Mouse (Mus musculus) neural tube, embryonic 12.5 days (tissue): ENCODE results near the gene Inip. TPM values are rescaled to one million over a fixed set of nuclear protein-coding genes. Genes with fewer than 3 reads are reported as not detected.
A peak's percentile ranks its signal among the peaks of the same experiment; 100 is the strongest.

Experiments used
- ATAC-seq: fragments of 200-750 bp; cut with Nextera tagmentation; 2 replicates; pipeline ENCODE4 v1.8.0; 2017; ENCODE audit warnings: low read depth, mild to moderate bottlenecking, moderate TSS enrichment, moderate library complexity; ENCODE audit not compliant: low FRiP score
- H3K27ac ChIP-seq: fragments of 300-500 bp; sonication (generic); 2 replicates; pipeline ENCODE4 v1.5.1; 2016
- H3K27me3 ChIP-seq: fragments of 300-500 bp; sonication (generic); replicated peaks from 2 replicates; pipeline ENCODE4 v1.6.1; 2016; ENCODE audit warnings: mild to moderate bottlenecking
- H3K36me3 ChIP-seq: fragments of 300-500 bp; sonication (generic); 2 replicates; pipeline ENCODE4 v1.6.1; 2016; ENCODE audit warnings: mild to moderate bottlenecking
- H3K4me1 ChIP-seq: fragments of 300-500 bp; sonication (generic); 2 replicates; pipeline ENCODE4 v1.6.1; 2016
- H3K4me2 ChIP-seq: fragments of 300-500 bp; sonication (generic); replicated peaks from 2 replicates; pipeline ENCODE4 v1.6.1; 2016; ENCODE audit warnings: mild to moderate bottlenecking
- H3K4me3 ChIP-seq: fragments of 300-500 bp; sonication (generic); 2 replicates; pipeline ENCODE4 v1.5.1; 2016
- H3K9ac ChIP-seq: fragments of 300-500 bp; sonication (generic); 2 replicates; pipeline ENCODE4 v1.6.1; 2016; ENCODE audit warnings: mild to moderate bottlenecking
- H3K9me3 ChIP-seq: fragments of 300-500 bp; sonication (generic); 2 replicates; pipeline ENCODE4 v1.6.1; 2016; ENCODE audit warnings: mild to moderate bottlenecking
- WGBS: fragments of 180-500 bp; shearing (Covaris S2); methylation state at CpG from one replicate; pipeline ENCODE4 v1.1.7; 2016; 5-methylcytosine and 5-hydroxymethylcytosine counted together
- polyA plus RNA-seq: library from polyadenylated mRNA; unstranded; fragments of >200 nt; fragmentation: Nextera tagmentation; extraction: Ambion mirVana; gene quantifications from 2 replicates; pipeline ENCODE4 v1.2.1, GENCODE M21; 2016

Inip gene
- polyA plus RNA-seq, 1 experiment from 2014 or later: 87.2 TPM

- 56% methylated on average over 10 of the region's 10 CpGs for WGBS
- Histone ChIP-seq H3K9ac (no peak overlapping the region), H3K4me2 (no peak overlapping the region), H3K4me3 (no peak overlapping the region), H3K4me1 (peaks cover 9% of the 10 kb centered on the region), H3K27me3 (no peaks in the 10 kb centered on the region), H3K27ac (no peak overlapping the region), H3K9me3 (no peaks in the 10 kb centered on the region), H3K36me3 (no peaks in the 10 kb centered on the region; the same call in 1 of the 2 replicates)
- ATAC-seq: no peak
Observed at GRCm38 (mm10) chr4:59760636-59761364, 40.6 kb downstream of the Inip start.

DNA sequence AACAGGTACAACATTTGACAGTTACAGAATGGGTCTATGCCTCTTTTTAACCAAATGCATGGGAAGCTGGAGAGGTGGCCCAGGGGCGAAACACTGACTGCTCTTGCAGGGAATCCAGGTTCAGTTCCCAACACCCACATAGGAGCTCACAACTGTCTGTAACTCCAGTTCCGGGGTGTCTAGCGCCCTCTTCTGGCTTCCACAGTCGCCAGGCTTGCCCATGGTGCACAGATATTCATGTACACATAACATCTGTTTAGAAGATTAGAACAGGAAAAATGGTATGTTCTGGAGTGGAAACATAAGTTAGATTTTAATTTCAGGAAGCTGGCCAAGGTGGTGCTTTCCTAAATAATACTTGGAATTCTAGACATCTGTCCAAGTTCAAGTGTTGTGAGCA is 41.4 kb downstream of the Inip start:
- no peak overlapping the region for H3K9ac ChIP-seq
- no peak overlapping the region for H3K27ac ChIP-seq
- no peak overlapping the region for H3K4me3 ChIP-seq
- no peaks in the 10 kb centered on the region; the same call in 1 of the 2 replicates for H3K36me3 ChIP-seq
- no peaks in the 10 kb centered on the region for H3K9me3 ChIP-seq
- no peaks in the 10 kb centered on the region for H3K27me3 ChIP-seq
- ATAC-seq: no peak
- peaks cover 1% of the 10 kb centered on the region; the same call in 1 of the 2 replicates for H3K4me1 ChIP-seq
- no peak overlapping the region for H3K4me2 ChIP-seq
- WGBS: 75% methylated on average over 4 of the region's 4 CpGs

DNA sequence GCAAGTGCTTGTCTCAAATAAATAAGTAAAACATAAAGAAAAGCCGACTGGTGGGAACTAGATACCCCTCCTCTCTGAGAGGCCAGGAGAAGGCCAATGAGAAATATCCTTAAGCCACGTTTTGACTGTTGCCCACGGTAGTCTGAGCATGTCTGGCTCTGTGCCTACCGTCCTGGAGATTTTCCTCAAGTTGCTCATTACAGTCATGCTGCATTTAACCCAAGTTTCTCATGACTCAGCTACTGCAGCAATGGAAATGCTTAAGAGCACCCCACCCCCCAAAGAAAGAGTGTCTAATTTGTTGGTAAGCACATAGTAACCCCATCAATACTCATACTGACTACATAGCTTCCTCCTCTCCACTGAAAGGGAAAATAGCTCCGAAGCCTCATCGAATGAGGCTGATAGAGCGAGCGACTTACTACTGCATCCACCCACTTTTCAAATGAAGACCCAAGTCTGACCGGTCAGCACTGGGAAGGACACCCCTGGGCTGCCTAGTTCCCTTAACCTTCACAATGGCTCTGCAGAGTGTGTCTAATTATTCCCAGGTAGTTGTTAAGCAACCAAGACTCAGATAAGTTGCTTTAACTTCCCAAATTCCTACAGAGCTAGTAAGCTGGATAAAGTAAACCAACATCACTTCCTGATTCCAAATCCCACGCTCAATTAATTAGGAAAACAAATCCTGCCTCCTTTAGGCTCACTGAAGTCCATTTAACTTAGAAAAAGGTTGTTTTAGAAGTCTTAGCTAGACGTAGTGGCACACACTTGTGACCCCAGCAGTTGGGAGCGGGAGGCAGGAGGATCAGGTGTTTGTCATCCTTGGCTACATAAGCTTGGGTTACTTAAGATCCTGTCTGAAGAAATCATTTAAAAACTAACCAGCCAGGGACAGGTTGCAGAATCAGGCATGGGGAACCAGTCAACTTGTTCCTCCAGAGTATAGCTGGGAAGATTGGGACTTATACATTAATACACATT is 43.6 kb downstream of the Inip start:
- H3K36me3 ChIP-seq: peaks cover under 1% of the 10 kb centered on the region
- WGBS: 80% methylated on average over 12 of the region's 12 CpGs
- no peak overlapping the region for H3K9ac ChIP-seq
- H3K4me1 ChIP-seq: no peaks in the 10 kb centered on the region
- ATAC-seq: no peak
- no peak overlapping the region for H3K4me3 ChIP-seq
- H3K27me3 ChIP-seq: no peaks in the 10 kb centered on the region
- no peak overlapping the region for H3K27ac ChIP-seq
- H3K4me2 ChIP-seq: no peak overlapping the region
- H3K9me3 ChIP-seq: no peaks in the 10 kb centered on the region

DNA sequence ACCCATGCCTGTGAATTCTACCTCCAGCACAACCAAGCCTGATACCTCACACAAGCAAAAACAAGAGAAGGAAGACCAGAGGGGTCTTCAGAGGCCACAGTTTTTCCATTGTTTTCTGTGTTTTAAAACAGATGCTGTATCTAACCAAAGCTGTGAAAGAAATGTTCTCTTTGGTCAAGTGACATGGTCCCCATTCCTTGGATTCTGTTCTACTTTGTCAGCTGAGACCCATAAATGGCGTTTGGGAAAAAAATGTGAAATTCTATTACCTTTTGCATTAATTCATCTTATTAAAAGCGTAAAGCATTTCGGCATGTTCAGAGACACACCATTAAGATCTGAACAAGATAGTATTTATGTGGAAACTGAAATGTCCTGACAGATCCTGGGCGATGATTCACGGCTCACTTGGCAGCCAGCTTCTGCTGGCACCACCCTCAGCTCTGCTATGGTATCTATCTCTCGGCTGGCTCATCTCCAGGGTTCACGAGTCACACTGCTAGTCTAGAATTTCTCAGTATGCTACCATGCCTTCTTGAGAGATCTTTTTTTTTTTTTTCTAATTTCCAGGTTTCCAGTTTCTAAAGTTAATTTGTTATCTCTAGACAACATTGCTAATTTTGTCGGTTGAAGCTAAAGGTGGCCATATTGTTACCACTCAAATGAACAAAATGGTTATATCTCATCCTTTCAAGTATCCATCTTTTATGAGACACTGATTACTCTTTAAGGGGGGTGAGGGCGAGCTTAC is 44.9 kb downstream of the Inip start:
- Histone ChIP-seq H3K4me2 (no peak overlapping the region), H3K27me3 (no peaks in the 10 kb centered on the region), H3K4me1 (no peaks in the 10 kb centered on the region), H3K9me3 (no peaks in the 10 kb centered on the region), H3K36me3 (peaks cover 12% of the 10 kb centered on the region), H3K9ac (no peak overlapping the region), H3K4me3 (no peak overlapping the region), H3K27ac (no peak overlapping the region)
- WGBS: 84% methylated on average over 9 of the region's 9 CpGs
- ATAC-seq: no peak

DNA sequence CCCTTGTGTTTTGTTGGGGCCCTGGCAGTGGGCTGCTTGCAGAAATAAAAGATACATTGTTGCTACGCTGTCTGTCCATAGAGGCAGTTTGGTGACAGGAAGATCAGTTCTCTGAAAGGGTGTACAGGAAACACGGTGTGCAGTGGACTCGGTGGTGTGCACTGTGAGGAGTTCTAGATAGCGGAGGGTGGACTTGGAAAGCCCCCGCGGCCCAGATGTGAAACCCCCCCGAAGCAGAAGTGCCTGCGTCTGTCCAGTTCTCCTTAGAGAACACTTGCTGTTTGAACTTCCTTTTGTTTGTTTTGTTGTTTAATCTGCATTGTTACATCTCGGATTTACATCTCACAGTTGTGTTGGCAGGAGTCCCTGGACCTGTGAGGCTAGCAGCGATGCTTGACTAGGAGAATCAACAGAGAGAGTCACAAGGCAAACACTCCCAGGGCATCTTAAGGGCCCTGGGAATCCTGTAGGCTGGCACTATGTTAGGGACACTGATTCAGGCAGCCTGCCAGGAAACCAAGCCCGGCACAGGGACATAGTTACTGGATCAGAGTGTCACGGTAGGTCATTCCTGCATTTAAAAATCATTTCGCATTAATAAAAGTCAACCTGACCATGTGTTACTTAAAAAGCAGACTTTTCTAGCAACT is 47.8 kb downstream of the Inip start:
- WGBS: 82% methylated on average over 13 of the region's 13 CpGs
- ATAC-seq: no peak
- no peak overlapping the region for H3K4me3 ChIP-seq

GRCm38 (mm10) chr4:59739882-59740281 is 61.5 kb downstream of the Inip start:
- no peaks in the 10 kb centered on the region for H3K27me3 ChIP-seq
- WGBS: 85% methylated on average over 2 of the region's 2 CpGs
- H3K4me3 ChIP-seq: no peak overlapping the region
- H3K4me2 ChIP-seq: no peak overlapping the region
- no peaks in the 10 kb centered on the region for H3K4me1 ChIP-seq
- no peaks in the 10 kb centered on the region for H3K9me3 ChIP-seq
- H3K9ac ChIP-seq: no peak overlapping the region
- ATAC-seq: no peak
- H3K36me3 ChIP-seq: peaks cover 8% of the 10 kb centered on the region; the same call in 1 of the 2 replicates
- H3K27ac ChIP-seq: no peak overlapping the region

More for the DNA sequence above, 47.8 kb downstream of the Inip start:
- no peak overlapping the region for H3K9ac ChIP-seq
- H3K4me2 ChIP-seq: no peak overlapping the region
- no peaks in the 10 kb centered on the region for H3K27me3 ChIP-seq
- H3K4me1 ChIP-seq: no peaks in the 10 kb centered on the region
- peaks cover 12% of the 10 kb centered on the region for H3K36me3 ChIP-seq
- no peaks in the 10 kb centered on the region for H3K9me3 ChIP-seq
- H3K27ac ChIP-seq: no peak overlapping the region

DNA sequence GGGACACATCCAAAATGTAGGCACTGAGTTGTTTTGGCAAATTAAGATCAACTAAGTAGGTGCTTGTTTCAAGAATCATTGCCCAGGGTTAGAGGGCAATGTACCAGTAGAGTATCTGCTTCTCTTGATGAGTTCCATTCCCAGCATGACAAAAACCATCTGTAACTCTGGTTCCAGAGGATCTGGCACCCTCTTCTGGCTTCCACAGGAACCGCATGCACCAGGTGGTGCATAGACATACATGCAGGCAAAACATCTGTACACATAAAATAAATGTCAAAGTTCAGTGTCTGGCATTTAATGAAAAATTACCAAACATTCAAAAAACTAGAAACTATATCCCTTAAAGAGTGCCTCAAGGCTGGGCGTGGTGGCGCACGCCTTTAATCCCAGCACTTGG is 62.1 kb downstream of the Inip start:
- no peaks in the 10 kb centered on the region for H3K4me1 ChIP-seq
- H3K4me2 ChIP-seq: no peak overlapping the region
- H3K27ac ChIP-seq: no peak overlapping the region
- no peaks in the 10 kb centered on the region for H3K9me3 ChIP-seq
- H3K4me3 ChIP-seq: no peak overlapping the region
- WGBS: over 99% methylated on average over 4 of the region's 4 CpGs
- H3K9ac ChIP-seq: no peak overlapping the region
- H3K36me3 ChIP-seq: peaks cover 8% of the 10 kb centered on the region; the same call in 1 of the 2 replicates
- no peaks in the 10 kb centered on the region for H3K27me3 ChIP-seq
- no peak for ATAC-seq

- H3K27me3 ChIP-seq: no peaks in the 10 kb centered on the region
- no peak overlapping the region for H3K27ac ChIP-seq
- H3K9me3 ChIP-seq: no peaks in the 10 kb centered on the region
- no peaks in the 10 kb centered on the region for H3K4me1 ChIP-seq
- WGBS: 92% methylated on average over 7 of the region's 7 CpGs
- H3K4me2 ChIP-seq: no peak overlapping the region
- no peak for ATAC-seq
- H3K9ac ChIP-seq: no peak overlapping the region
- H3K4me3 ChIP-seq: no peak overlapping the region
- no peaks in the 10 kb centered on the region for H3K36me3 ChIP-seq
Observed at GRCm38 (mm10) chr4:59731544-59731943, 69.8 kb downstream of the Inip start.

GRCm38 (mm10) chr4:59728839-59729238 is 72.5 kb downstream of the Inip start:
- Histone ChIP-seq H3K4me1 (no peaks in the 10 kb centered on the region), H3K4me2 (no peak overlapping the region), H3K9ac (no peak overlapping the region), H3K27me3 (no peaks in the 10 kb centered on the region), H3K4me3 (no peak overlapping the region), H3K27ac (no peak overlapping the region), H3K36me3 (no peaks in the 10 kb centered on the region), H3K9me3 (no peaks in the 10 kb centered on the region)
- WGBS: 85% methylated on average over 2 of the region's 2 CpGs
- no peak for ATAC-seq

DNA sequence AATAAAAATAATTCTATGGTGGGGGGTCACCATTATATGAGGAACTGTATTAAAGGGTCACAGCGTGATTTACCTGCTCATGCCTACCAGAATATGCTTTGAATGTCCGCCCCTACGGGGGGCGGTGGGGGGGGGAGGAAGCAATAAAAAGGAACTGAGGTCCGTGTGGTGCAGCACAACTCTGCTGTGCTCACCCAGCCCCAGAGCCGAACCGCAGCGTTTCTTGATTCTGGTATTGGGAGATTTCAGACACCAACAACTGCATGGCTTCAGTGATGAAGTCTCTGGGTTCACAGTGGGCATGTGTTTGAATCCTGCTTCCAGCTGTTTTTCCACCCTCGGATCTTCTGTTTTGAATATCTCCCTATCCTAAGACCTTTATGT is 73.5 kb downstream of the Inip start:
- Histone ChIP-seq H3K9me3 (no peaks in the 10 kb centered on the region), H3K4me2 (no peak overlapping the region), H3K36me3 (no peaks in the 10 kb centered on the region), H3K4me3 (no peak overlapping the region), H3K4me1 (no peaks in the 10 kb centered on the region), H3K27me3 (no peaks in the 10 kb centered on the region), H3K27ac (no peak overlapping the region), H3K9ac (no peak overlapping the region)
- 76% methylated on average over 9 of the region's 9 CpGs for whole genome bisulfite sequencing
- ATAC-seq: peak; percentile 37; the same call in 1 of the 2 replicates

DNA sequence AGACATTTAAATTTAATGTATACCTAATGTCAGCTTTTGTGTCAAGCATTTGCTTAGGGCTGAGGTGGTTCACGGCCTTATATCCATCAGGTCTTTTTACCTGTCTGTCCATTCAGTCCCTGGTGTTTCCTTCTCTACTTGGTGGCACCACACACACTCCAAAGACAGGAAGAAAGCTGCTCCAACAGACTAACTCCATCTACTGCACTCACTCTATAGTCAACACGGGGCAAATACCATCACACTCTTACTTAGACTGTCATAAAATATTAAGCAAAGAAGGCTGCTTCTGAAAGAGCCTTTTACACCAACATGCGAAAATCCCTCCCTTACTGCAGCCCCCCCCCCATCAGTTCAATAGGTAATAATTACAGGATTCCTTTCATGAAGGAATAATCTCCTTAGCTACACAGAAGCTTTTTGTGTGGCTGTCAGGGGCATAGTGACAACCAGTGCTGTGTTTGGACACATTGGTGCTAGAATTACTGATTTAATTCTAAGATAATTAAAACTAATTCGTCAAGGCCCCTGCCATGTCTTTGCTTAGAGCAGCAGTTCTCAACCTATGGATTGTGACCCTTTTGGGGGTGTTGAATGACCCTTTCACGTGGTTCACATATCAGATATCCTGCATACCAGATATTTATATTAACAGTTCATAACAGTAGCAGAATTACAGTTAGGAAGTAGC is 74.1 kb downstream of the Inip start:
- no peaks in the 10 kb centered on the region for H3K36me3 ChIP-seq
- no peak for ATAC-seq
- no peaks in the 10 kb centered on the region for H3K9me3 ChIP-seq
- no peak overlapping the region for H3K9ac ChIP-seq
- no peak overlapping the region for H3K4me3 ChIP-seq
- H3K4me1 ChIP-seq: no peaks in the 10 kb centered on the region
- no peak overlapping the region for H3K27ac ChIP-seq
- no peak overlapping the region for H3K4me2 ChIP-seq
- no peaks in the 10 kb centered on the region for H3K27me3 ChIP-seq
- 69% methylated on average over 5 of the region's 5 CpGs for WGBS
